Mouse (Mus musculus): Measurements from ENCODE around the gene Fbxo46. TPM values are rescaled to one million over a fixed set of nuclear protein-coding genes. Genes with fewer than 3 reads are reported as not detected.
A peak's percentile ranks its signal among the peaks of the same experiment; 100 is the strongest.
"Not testable (repeated sequence)": the region's sequence is repeated elsewhere in the genome, so short reads cannot be mapped to it uniquely, and the experiment has no call there.

Fbxo46 gene
- 10 to 100 TPM; 10.7 to 11.1 TPM for total RNA-seq (2021)
- long read RNA-seq, experiment 1, full-length matches to known transcripts, result 9 of 15 reads
- long read RNA-seq, experiment 1, partial matches to known transcripts, result 4 of 15 reads
- long read RNA-seq, experiment 1, other reads (novel, unspliced or antisense), result 2 of 15 reads
- long read RNA-seq, experiment 2, full-length matches to known transcripts, result 8 of 10 reads
- long read RNA-seq, experiment 2, partial matches to known transcripts, result 0 of 10 reads
- long read RNA-seq, experiment 2, other reads (novel, unspliced or antisense), result 2 of 10 reads

DNA sequence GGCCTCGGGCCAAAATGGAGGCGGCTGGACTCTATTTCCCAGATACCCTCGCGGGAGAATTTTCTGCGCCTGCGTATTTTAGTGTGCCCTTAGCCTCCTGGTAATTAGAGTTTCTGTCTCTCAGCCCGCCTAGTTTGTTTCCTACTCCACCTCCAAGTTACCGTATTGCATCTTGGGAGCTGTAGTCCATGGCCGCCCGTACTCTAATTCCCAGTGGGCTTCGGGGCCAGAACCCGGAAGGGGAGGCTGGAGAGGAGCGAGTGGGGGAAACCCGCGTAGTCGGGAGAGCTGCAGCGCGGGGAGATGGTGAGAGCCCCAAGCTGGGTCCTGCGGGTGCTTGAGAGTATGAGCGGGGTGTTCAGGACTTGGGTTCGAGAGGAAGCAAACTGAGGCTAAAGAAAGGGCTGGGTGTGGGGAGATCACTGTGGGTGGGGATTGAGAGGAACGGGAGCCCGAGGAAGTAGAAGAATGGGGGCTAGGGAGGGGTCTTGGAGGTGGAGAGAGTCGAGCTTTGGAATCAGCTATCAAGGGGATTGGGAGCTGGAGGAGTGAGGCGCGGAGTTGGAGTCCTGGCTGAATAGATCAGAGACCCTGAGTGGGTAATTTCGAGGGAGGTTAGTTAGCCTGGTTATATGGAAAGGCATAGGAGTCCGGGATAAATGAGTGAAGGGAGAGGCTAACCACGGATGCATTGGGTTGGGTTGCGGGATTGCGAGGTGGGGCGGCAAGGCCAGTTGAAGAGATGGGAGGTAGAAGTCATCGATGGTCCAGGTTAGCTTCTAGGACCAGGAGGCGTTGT, at the start of gene Fbxo46:
Gene Fbxo46, plus strand, starts transcription at position 229 of the 799 bp plus-strand sequence.
- peak; percentile 92 for DNase-seq

DNA sequence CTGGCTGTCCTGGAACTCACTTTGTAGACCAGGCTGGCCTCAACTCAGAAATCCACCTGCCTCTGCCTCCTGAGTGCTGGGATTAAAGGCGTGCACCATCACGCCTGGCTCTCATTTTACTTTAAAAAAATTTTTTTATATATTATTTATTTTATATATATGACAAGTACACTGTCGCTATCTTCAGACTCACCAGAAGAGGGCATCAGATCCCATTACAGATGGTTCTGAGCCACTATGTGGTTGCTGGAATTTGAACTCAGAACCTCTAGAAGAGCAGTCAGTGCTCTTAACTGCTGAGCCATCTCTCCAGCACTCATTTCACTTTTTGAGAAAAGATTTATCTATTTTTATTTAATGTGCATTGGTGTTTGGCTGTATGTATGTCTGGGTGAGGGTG, 48.6 kb upstream of the Fbxo46 start:
- not testable (repeated sequence) for DNase-seq

- DNase-seq, result peak; percentile 66
These were observed 46.2 kb upstream of the Fbxo46 start for GRCm38 (mm10) chr7:19073504-19073903.

- no peak for DNase-seq
These were observed 45.2 kb upstream of the Fbxo46 start for GRCm38 (mm10) chr7:19074494-19074893.

- no peak for DNase-seq
These were observed 44.4 kb upstream of the Fbxo46 start for GRCm38 (mm10) chr7:19075231-19075630.

DNA sequence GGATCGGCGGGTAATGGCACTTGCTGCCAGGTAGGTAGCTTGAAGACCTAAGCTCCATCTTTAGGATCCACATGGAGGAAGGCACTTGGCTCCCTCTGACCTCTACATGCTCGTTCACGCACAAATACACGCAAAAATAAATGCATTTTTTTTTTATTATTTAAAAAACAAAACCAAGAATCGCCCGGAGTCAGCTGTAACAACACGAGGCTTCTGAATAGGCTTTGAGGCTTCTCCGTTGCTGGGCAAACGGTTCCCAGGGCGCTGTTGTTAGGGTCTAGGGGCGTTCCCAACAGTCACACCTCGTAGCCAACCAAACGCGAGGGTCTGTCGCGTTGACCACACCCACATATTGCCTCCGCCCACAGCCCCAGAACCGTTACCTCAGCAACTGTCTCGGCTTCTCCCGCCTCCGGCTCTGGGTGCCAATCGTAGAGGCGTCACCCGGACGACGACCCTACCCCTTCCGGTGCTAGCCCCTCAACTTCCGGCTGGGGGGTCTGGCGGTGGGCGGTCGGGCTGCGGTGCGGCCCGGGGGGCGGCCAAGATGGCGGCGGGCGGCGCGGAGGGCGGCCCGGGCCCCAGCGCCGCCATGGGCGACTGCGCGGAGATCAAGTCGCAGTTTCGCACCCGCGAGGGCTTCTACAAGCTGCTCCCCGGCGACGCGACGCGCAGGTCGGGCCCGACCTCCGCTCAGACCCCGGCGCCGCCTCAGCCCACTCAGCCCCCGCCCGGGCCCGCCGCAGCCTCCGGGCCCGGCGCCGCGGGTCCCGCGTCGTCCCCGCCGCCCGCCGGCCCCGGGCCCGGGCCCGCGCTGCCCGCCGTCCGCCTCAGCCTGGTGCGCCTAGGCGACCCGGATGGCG, 43.7 kb upstream of the Fbxo46 start, which contains the start of gene Dmwd:
Gene Dmwd, plus strand, starts transcription at position 505 of the 863 bp plus-strand sequence.
- peak; percentile 96 for DNase-seq

DNA sequence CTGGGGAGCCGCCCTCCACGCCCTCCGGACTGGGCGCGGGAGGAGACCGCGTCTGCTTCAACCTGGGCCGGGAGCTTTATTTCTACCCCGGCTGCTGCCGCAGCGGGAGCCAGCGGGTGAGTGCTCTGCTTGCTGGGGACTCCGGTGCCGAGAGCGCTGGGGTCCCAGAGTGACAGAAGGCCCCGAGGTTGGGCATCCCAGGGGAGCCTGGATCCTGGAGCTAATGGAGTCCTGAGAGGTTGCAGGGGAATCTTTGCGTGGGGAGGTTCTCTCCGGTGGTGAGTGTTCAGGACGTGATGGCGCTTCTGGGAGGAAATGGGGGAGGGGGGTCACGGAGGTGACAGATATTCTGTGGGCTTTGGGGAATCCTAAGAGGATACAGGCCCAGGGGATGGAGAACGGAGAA, 43.1 kb upstream of the Fbxo46 start:
- DNase-seq, result peak; percentile 51

DNA sequence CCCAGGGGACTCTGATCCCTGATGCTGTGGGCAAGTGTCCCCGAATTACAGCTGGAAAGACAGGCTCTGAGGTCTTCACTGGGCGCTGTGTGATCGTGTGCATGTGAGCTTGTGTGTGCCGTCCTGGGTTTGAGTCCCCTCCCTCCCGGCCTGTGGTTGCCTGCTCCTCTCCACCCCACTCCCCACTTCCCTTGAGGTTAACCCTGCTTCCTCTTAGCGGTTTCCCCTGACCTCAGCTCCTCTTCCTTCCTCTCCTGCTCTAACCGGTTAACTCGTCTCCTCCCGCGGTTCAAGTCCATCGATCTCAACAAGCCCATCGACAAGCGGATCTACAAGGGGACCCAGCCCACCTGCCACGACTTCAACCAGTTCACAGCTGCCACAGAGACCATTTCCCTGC, 41.9 kb upstream of the Fbxo46 start:
- no peak for DNase-seq

GRCm38 (mm10) chr7:19078732-19079131, 40.9 kb upstream of the Fbxo46 start:
- no peak for DNase-seq

DNA sequence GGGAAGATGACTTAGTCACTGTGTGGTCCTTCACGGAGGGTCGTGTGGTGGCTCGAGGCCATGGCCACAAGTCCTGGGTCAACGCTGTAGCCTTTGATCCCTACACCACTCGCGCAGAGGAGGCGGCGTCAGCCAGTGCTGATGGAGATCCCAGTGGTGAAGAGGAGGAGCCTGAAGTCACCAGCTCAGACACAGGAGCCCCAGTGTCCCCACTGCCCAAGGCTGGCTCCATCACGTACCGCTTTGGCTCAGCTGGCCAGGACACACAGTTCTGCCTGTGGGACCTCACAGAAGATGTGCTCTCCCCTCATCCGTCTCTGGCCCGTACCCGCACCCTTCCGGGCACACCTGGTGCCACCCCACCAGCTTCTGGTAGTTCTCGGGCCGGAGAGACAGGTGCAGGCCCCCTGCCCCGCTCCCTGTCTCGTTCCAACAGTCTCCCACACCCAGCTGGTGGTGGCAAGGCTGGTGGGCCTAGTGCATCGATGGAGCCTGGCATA, 39.2 kb upstream of the Fbxo46 start:
- DNase-seq, result no peak

DNA sequence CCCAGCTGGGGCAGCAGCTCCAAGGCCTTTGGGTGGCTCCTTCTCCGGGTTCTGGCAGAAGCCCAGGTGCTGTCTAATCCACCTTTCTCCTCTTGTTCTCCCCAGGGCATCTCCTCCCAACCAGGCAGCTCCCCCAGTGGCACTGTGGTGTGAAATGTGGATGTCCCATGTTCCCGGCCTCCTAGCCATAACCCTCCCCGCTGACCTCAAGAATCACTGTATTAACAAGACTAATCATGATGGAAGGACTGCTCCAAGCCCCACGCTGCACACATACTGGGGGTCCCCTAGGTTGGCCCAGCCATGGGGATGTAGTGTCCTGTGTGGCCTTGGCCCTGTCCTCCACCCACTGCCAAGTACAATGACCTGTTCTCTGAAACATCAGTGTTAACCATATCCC, 37.5 kb upstream of the Fbxo46 start:
- DNase-seq, result no peak

DNA sequence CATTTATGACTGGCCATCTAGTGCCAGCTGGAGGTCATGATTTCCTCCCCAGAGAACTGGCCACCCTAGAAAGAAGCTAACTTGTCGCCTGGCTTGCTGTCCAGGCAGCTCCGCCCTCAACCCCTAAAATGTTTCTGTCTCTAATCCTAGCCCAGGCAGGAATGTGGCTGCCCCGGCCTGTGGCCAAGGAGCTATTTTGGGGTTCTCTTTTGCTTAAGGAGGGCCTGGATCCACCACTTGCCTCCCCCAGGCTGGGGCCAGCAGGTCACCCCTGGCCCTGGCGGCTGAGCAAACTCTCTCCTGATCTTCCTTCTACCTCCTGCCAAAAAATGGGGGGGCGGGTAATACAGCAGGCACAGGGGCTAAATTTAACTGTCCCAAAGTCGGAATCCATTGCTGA, 36.6 kb upstream of the Fbxo46 start:
- peak; percentile 48 for DNase-seq

DNA sequence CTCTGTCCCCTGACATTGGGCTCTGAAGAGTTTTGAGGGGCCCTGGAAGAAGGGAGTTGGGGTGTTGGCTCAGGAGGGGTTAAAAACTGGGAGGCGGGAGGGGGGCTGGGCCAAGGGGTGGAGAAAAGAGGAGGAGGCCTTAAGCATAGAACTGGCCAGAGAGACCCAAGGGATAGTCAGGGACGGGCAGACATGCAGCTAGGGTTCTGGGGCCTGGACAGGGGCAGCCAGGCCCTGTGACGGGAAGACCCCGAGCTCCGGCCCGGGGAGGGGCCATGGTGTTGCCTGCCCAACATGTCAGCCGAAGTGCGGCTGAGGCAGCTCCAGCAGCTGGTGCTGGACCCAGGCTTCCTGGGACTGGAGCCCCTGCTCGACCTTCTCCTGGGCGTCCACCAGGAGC, 36.0 kb upstream of the Fbxo46 start, which contains the start of gene Dmpk:
Gene Dmpk, plus strand, starts transcription at position 149 of the 400 bp plus-strand sequence.
- DNase-seq, result peak; percentile 77

- peak; percentile 50 for DNase-seq
These were observed 35.3 kb upstream of the Fbxo46 start for GRCm38 (mm10) chr7:19084277-19084771.

GRCm38 (mm10) chr7:19084921-19085473, 34.7 kb upstream of the Fbxo46 start:
- no peak for DNase-seq

- DNase-seq, result no peak
These were observed 34.2 kb upstream of the Fbxo46 start for GRCm38 (mm10) chr7:19085495-19085894.

DNA sequence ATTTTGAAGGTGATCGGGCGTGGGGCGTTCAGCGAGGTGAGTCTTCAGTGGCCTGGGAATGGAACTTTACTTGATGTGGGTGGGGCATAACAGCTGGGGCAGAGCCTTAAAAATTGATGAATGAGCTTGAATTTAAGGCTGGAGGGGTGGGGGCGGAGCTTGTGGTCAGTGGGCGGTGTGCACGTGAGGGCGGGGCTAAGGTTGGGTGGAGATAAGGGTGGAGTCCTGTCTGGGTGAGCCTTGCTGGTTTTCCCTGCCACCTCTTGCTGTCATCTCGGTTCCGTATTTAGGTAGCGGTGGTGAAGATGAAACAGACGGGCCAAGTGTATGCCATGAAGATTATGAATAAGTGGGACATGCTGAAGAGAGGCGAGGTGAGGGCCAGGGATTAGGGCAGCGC, 33.6 kb upstream of the Fbxo46 start:
- DNase-seq, result peak; percentile 85

DNA sequence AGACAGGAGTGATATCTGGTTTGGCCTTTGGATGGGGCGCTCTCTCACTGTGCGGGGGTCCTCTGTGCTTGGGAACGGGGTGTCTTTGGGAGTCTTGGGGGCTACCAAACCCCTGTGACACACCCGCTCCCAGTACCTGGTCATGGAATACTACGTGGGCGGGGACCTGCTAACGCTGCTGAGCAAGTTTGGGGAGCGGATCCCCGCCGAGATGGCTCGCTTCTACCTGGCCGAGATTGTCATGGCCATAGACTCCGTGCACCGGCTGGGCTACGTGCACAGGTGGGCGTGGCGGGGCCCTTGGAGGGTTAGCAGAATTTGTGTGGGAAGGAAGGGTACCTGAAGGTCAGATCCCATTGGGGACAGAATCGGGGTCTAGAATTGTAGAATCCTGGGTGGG, 32.9 kb upstream of the Fbxo46 start:
- no peak for DNase-seq

GRCm38 (mm10) chr7:19088813-19089212, 30.8 kb upstream of the Fbxo46 start:
- peak; percentile 81 for DNase-seq

- no peak for DNase-seq
These were observed 27.7 kb upstream of the Fbxo46 start for GRCm38 (mm10) chr7:19091913-19092312.

- peak; percentile 69 for DNase-seq
These were observed 27.1 kb upstream of the Fbxo46 start for GRCm38 (mm10) chr7:19092381-19093173.
